Mouse (Mus musculus) brown adipose tissue, adult 24 weeks (tissue): ENCODE results near the gene Stxbp5l. TPM values are rescaled to one million over a fixed set of nuclear protein-coding genes. Genes with fewer than 3 reads are reported as not detected.

ENCODE experiments used
- H3K27ac ChIP-seq: fragments of 200-500 bp; replicated peaks from 2 replicates; pipeline ENCODE4 v1.5.1; 2012; ENCODE audit warnings: low read depth, mild to moderate bottlenecking, low read length
- H3K4me1 ChIP-seq: fragments of 200-500 bp; 2 replicates; pipeline ENCODE4 v1.6.1; 2012; ENCODE audit warnings: low read length, mixed read lengths; ENCODE audit not compliant: control insufficient read depth, insufficient read depth, insufficient read length
- H3K4me3 ChIP-seq: fragments of 200-500 bp; 2 replicates; pipeline ENCODE4 v1.5.1; 2012; ENCODE audit warnings: low read depth, mild to moderate bottlenecking, low read length, moderate library complexity; ENCODE audit not compliant: insufficient read depth
- polyA plus RNA-seq: library from polyadenylated mRNA; stranded (reverse); fragments of >200 nt; gene quantifications from 2 replicates; pipeline ENCODE4 v1.2.4, GENCODE M21; 2012; ENCODE audit not compliant: missing spikeins, insufficient read depth, insufficient read length

The Stxbp5l gene
- polyA plus RNA-seq, result not detected in 2 replicates

DNA sequence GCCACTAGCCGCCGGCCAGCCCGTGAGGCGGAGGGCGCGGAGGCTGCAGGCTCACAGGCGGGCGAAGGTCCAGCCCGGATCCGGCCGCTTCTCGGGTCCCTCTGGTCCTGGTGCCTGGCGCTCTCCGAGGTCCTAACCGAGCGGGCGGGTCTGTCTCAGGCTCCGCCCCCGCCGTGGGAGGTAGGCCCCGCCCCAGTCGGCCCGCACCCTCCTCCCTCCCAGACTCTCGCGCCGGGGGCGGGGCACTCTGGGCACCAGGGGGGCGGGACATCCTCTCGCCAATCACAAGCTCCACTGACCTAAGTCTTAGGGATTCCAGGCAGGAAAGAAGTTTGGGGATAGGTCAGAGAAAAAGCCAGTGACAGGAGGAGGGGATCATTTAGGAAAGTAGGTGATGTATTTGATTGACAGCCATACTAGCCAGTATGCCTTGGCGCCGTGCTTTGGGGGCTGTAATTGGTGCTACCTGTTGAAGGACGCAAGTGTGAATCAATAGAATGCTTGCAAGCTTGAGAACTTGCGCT lies at the start of gene Stxbp5l:
Stxbp5l (minus strand) TSS at position 142 of the 524 bp plus-strand sequence.
- H3K4me1 ChIP-seq, result no peaks in the 10 kb centered on the region
- peak within 1 kb of the TSS; percentile 57 for H3K4me3 ChIP-seq
- H3K27ac ChIP-seq, result no peak within 1 kb of the TSS

DNA sequence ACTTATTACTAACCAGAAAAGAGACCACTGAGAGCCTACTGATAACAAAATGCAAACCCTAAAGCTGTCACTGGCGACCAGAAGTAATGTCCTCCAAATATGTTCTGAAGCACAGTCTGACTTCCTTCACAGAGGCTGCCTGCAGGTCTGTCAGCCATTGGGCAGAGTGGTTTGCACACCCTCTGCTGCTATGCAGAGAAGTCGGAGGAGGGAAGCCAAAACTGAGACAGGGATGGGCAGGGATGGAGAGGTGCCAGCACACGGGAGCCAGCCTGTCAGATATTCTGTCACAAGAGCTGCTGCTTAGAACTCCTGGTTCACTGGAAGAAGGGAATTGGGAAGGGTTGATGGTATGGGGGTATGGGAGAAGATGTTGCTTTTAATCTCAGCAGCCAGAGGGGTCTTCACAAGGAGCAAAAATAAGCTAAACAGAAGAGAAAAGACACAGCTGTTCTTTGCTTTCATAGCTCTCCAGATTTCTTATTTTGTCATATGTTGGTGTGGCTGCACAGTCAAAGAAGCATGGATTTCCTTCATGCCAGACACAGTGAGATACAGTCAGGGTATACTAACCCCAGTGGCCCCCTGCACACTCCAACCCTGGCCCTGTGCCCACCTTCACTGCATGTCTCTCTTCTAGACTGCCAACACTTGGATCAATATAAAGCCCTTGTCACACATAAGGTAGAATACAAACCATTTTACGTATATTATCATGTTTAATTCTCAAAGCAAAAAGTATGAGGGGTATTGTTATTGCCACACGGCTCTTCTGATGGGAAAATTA lies 48.8 kb upstream of the Stxbp5l start:
- Histone ChIP-seq H3K4me3 (no peak overlapping the region), H3K4me1 (no peaks in the 10 kb centered on the region), H3K27ac (no peak overlapping the region)

DNA sequence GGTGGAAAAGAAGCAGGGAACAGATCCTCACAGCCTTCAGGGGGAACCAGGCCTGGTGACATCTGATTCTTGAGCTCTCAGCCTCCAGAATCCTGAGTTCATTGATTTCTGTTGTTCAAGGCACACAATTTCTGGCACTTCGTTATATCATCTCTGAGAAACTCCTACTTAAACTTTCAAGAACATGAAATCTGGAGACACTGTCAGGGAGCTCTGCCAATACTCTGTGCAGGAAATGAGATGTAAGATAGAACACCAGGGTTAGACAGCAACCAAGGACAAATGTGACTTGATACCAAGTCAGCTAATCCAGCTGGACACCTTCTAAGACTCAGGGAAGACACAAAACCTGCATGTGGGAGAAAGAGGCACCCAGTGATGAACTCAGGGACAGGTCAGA lies 40.7 kb upstream of the Stxbp5l start:
- Histone ChIP-seq H3K4me1 (no peaks in the 10 kb centered on the region), H3K27ac (no peak overlapping the region), H3K4me3 (no peak overlapping the region)

DNA sequence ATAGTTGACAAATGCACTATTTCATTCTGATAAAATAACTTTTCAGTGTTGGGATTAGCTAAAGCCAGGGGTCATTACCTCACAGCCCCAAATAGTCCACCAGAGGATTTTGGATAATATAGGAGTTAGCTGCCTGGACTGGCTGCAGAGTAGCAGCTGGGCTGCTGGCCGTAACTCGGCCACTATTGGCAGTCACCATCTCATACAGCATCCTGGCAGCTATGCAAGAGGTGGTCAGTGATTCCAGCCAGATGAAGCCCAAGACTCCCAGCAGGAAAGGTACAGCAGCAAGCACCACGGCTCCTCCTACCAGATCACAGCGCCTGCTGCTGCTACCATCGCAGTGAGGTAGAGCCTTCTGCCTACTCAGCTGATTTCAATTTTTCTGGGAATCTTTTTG lies 38.1 kb upstream of the Stxbp5l start:
- no peak overlapping the region for H3K27ac ChIP-seq
- H3K4me3 ChIP-seq, result no peak overlapping the region
- H3K4me1 ChIP-seq, result no peaks in the 10 kb centered on the region

DNA sequence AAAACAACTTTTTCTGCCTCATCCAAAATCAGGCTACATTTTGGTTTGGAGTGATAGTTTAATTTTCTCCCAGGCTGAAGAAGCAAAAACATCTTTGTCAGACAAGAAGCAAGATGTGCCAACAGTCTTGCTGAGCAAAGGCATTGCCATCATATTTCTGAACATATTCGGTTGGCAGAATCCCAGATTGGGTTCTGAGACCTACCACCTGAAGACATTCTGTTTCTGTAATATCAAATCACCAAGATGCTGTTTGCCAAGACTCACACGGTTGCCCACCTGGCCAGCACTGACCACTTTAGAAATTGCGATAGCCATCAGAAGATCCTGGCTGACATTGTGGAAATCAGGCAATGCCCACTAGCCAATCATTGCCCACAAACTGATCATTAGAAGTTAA lies 37.1 kb upstream of the Stxbp5l start:
- no peak overlapping the region for H3K27ac ChIP-seq
- H3K4me1 ChIP-seq, result no peaks in the 10 kb centered on the region
- H3K4me3 ChIP-seq, result no peak overlapping the region

DNA sequence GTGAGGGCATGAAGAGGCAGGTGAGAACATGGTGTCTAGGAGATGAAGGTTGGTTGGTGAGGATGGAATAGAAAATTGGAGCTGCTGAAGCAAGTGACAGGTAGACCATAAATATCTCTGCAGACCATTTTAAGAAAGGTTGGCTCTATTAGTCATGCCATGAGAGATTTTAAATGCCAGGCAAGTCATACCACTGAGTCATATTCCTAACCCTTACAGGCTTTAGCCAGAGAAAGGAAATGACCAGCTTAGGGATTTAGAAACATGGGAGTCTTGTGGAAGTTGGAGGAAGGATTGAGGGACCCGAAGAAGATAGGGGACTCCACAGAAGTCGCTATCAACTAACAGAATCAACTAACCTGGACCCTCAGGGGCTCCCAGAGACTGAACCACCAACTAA lies 35.8 kb upstream of the Stxbp5l start:
- Histone ChIP-seq H3K4me1 (no peaks in the 10 kb centered on the region), H3K27ac (no peak overlapping the region), H3K4me3 (no peak overlapping the region)

DNA sequence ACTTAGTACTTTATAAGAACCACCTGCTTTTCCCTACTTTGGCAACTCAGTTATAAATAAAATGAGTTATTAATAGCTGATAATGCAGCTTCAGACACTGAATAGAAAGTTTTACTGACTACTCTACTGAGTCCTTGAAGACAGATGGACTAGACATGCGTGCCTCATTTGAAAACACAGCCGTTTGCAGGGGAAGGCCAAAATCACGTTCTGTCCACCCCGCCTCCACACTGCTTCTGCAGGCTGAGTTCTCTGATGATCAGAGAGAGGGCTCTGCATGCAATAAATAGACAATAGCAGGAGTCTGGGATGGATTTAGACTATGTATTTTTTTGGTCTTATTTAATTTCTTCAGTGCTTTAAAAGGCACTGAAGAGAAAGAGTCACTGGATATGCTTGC lies 20.8 kb upstream of the Stxbp5l start:
- Histone ChIP-seq H3K4me3 (no peak overlapping the region), H3K4me1 (no peaks in the 10 kb centered on the region), H3K27ac (no peak overlapping the region)

DNA sequence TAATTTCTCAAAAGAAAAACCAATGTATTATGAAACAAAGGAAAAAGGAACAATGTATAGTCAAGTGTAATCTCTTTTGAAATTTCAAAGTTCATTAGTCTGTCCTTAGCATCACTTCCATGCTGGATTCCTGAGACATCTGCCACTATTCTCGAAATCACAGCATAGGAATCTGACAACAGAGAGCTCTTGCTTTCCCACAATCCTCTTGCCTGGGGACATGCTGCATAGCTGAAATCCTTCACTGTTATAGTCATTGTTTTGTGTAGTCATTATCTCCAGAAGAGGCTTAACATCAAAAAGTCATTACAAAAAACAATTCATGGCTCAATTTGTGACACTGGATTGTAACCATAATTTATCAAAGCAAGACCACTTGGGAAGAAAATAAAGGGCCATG lies 20.2 kb upstream of the Stxbp5l start:
- H3K27ac ChIP-seq, result no peak overlapping the region
- no peak overlapping the region for H3K4me3 ChIP-seq

DNA sequence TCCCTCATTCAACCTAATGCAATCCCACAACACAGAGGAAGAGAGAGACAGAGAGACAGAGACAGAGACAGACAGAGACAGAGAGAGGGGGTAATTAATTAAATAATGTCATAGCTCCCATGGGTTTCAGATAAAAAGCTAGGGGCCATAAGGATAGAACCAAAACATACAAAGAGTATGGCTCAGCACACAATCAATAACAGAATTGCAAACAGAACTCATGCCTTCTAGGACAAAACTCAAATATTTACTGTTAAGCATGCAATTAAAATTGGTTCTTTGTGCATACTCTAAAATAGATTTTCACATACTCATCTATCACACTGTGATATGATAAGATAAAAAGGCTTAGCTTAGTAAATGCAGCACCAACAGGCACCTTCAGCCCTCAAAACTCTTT lies 5.2 kb upstream of the Stxbp5l start:
- no peaks in the 10 kb centered on the region for H3K4me1 ChIP-seq
- H3K27ac ChIP-seq, result no peak overlapping the region
- H3K4me3 ChIP-seq, result no peak overlapping the region

More for the DNA sequence above, 20.2 kb upstream of the Stxbp5l start:
- H3K4me1 ChIP-seq, result no peaks in the 10 kb centered on the region

DNA sequence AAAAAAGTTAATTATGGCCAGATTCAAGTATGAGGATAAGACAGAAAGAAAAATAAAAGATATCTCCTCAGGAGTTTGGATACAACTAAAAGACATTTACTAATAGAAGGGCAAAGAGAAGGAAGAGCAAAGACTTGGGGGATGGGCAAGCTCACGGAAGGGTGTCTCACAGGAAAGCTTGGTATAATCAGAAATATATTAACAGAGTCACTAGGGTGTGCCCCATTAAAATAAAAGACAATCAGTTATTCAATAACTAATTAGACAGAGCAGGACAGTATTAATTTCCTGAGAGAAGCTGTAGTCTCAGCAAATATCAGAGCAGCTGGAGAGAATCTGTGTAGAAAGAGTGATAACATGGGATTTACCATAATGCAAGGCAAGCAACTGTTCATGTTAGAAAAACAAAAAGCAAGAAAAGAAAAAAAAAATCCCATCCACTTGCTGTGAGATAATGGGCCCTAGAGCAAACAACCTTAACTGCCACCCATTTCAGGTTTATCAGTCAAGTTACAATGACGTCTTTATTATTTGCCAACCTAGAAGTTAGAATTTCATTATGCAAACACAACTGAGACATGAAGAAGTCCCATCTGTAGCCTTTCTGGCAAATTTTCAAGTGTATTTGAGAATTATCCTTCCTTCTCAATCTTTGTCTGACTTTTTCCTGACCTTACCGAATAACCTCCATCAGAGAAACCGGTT lies 4.6 kb upstream of the Stxbp5l start:
- Histone ChIP-seq H3K27ac (no peak overlapping the region), H3K4me3 (no peak overlapping the region), H3K4me1 (no peaks in the 10 kb centered on the region)

DNA sequence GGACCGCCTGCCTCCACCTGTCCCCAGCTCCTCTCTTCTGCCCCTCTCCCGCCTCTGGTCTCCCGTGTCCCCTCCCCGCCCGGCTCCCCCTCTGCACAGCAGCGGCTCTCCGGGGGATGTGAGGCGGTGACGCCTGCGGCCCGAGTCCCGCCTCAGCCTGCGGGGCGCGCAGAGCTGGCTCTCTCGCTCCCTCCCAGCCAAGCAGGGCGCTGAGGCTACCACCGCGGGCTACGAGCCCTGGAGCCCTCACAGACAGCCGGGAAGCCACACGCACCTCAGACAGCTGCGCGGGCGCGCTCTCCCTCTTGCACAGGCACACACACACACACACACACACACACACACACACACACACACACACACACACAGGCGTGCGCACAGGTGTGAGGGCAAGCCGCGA lies 393 bp downstream of the Stxbp5l start:
- H3K4me3 ChIP-seq, result peak overlapping the region; percentile 57
- H3K4me1 ChIP-seq, result no peaks in the 10 kb centered on the region
- no peak overlapping the region for H3K27ac ChIP-seq

DNA sequence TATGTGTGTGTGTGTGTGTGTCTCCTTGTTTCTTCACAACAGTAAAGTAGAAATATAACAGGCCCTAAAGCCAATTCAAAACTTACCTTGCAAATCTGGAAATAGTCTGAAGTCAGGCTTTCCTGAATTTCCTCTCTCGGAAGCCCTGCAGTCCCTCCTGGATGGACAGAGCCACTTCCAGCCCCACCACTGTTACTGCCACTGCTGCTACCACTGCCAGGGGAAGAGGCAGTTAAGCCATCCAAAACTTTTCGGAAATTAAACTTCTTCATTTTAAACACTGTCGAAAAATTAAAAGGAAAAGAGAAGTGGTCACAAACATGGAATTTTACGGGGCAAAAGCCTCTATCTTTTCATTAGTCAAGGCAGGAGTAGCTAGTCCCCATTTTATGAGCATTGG lies 1.3 kb downstream of the Stxbp5l start:
- no peak overlapping the region for H3K27ac ChIP-seq
- no peaks in the 10 kb centered on the region for H3K4me1 ChIP-seq
- H3K4me3 ChIP-seq, result no peak overlapping the region

DNA sequence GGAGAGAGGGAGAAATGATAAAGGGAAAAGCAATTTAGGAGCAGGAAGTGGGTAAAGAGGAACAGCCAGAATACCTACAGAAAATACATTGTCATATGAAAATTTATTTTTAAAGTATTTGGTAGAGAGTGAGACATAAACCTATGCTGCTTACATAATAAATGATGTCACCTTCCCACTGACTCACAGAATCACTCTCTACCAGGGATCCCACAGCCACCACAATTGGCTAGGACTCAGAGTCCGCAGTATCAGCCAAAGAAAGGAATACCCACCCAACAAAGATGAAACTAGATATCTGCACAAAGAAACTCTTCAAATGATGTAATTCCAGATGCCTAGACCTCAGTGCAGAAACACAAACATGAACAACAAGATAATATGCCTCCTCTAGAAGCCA lies 12.0 kb downstream of the Stxbp5l start:
- H3K27ac ChIP-seq, result no peak overlapping the region
- no peaks in the 10 kb centered on the region for H3K4me1 ChIP-seq
- no peak overlapping the region for H3K4me3 ChIP-seq

DNA sequence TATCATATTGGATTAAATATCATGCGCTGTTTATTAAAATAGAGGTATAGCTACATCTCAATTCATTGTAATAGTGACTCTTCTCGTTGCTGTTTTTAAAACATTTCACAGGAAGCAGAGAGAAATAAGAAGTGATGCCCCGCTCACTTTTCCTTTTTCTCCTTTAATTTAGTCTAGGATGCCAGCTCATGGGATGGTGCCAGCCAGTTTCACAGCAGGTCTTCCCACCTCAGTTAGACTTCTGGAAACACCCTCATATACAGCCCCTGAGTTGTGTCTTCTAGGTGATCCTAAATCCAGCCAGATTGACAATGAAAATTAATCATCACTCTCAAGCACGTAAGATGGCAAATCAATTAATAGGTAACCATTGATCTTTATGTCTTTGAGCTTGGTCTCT lies 17.3 kb downstream of the Stxbp5l start:
- Histone ChIP-seq H3K4me1 (no peaks in the 10 kb centered on the region), H3K27ac (no peak overlapping the region), H3K4me3 (no peak overlapping the region)

DNA sequence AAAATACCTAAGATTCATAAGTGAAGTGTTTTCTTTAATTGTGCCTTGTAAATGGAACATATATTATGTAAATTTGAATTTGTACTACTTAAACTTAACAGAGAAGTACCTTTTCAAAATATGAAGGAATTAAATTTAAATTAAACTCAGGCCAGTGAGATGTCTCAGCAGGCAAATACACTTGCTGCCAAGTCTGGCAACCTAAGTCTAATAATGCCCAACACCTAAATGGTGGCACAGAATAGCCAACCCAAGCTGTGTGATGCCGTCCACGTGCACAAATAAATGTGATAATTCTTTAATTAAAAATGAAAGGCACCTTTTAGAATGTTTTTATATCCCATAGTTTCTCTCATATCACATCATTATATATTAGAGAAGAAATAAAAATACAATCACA lies 20.8 kb downstream of the Stxbp5l start:
- no peak overlapping the region for H3K27ac ChIP-seq
- no peaks in the 10 kb centered on the region for H3K4me1 ChIP-seq
- H3K4me3 ChIP-seq, result no peak overlapping the region

DNA sequence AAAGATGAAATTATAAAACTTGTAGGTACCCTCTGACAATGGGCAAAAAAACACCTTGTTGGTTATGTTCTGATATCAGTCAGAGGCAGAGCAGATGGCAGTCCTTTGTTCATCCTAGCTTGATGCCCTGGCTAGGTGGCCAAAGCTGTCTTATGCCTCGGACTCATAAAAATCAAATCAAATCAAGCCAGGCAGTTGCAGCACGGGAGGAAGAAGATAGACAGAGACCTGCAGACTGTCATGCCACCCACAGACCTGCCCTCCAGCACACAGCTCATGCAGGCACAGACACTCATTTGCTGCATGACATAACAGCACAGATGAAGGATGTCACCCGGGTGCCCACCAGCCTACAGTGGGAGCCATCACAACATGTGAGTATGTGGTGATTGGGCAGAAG lies 29.1 kb downstream of the Stxbp5l start:
- H3K27ac ChIP-seq, result no peak overlapping the region

More for the DNA sequence above, 29.1 kb downstream of the Stxbp5l start:
- Histone ChIP-seq H3K4me1 (no peaks in the 10 kb centered on the region), H3K4me3 (no peak overlapping the region)
